Mouse (Mus musculus) large intestine, adult 2 months (tissue): ENCODE results near the gene Unc13c. TPM values are rescaled to one million over a fixed set of nuclear protein-coding genes. Genes with fewer than 3 reads are reported as not detected.

Experiments
- DNase-seq: peaks from one replicate; pipeline ENCODE4 v3.0.0-alpha.2; 2012; ENCODE audit warnings: low read depth, low spot score
- WGBS: fragments of 180-500 bp; shearing (Covaris S2); methylation state at CpG from one replicate; pipeline ENCODE4 v1.1.7; 2018; 5-methylcytosine and 5-hydroxymethylcytosine counted together
- polyA plus RNA-seq: library from polyadenylated mRNA; depleted of rRNA; stranded (reverse); fragments of >200 nt; gene quantifications from 2 replicates; pipeline ENCODE4 v1.2.3, GENCODE M21; 2012; rRNA removed

The Unc13c gene
- polyA plus RNA-seq, 1 experiment, result not detected

DNA sequence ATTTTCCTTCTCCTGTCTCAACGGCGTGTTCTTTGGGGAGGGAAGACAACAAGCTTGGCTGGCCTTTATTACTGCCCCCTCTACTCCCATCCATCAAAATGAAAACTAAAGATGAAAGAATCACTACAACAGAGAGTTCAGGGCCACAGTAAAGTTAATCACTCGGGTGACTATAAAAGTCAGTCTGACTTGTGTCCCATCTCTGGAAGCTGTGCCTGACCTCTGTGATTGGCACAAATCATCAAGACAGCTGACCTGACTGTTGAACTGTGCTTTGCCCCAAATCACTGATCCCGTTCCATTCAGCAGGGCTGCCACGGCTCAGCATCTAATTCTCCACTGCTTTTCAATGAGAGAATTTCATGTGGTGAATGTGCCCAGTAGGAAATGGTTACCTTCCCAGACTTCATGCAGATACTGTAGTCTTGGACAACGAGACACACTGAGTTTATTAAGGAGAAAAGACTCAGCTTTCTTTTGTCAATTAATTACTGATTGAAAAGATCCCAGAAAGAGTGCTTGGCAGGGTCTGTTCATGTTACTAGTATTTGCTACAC is 297.0 kb downstream of the Unc13c start:
- 45% methylated on average over 6 of the region's 6 CpGs for WGBS
- no peak for DNase-seq

DNA sequence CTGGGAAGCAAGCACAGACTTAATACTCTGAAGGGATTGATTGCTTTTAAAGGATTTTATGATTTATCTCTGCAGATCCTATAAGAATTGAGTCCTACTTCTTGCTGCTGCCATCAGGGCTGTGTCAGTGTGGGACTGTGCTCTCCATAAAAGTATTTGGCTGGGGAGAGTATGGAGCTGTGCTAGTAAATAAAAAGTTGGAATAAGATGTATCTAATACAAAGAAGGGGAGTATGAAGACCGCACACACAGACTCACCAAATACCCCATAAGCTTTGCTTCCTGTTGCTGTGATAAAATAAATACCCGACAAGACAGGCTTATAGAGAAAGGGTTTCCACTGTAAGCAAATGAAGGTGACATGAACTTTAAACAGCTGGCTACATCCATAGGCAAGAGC is 298.7 kb downstream of the Unc13c start:
- WGBS, result 59% methylated on average over 2 of the region's 2 CpGs
- DNase-seq, result no peak

- 86% methylated on average over 7 of the region's 7 CpGs for WGBS
- no peak for DNase-seq
Measured at GRCm38 (mm10) chr9:73662839-73663238, 305.9 kb downstream of the Unc13c start.

DNA sequence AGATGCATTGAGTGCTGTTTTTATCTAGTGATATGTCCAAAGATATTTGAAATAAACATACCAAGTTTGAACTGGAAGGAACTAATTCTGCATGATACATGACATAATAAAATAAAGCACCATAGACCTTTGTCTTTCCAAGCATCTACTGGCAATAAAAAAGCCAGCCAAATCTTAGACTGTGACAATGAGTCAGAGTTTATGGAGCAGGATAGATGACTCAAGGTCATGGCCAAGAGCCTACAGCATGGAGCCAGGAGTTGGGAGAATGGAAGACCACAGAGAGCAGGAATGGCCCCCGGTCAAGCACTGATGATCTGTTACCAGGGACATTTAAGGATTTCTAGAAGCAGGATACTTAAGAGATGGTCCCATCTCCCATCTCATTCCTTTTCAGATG is 319.7 kb downstream of the Unc13c start:
- WGBS, result 88% methylated on average over 1 of the region's 1 CpGs
- no peak for DNase-seq

DNA sequence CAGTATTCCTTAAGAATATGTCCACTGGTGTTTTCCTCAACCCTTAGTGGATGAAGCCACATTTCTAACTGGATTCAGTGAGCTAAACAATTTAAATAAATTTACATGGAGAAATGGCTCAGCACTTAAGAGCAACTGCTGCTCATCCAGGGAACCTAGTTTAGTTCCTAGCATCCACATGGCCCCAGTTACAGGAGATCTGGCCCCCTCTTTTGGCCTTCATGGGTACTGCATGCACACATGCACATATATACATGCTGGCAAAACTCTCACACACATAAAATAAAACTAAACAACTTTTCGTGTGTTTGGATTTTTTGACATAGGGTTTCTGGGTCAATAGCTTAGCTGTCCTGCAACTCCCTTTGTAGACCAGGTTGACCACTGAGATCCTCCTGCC is 330.6 kb downstream of the Unc13c start:
- DNase-seq, result no peak
- WGBS, result 64% methylated on average over 1 of the region's 1 CpGs

DNA sequence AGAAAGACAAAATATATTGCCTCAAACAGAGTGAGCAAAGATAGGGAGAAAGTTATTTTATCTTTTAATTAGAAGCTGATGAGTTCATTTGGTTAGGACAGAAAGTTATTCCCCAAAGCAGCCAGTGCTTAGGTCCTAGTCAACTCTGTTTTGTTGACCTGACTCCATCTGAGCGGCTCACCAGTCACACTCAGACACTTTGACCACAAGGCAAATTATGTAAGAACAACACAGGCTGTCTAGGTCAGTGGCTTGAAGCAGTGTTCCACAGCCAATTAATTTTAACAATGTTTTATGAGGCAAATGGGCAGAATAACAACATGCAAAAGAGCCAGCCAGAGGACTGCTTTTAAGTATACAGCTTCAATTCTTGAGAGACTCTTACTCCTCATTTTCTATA is 343.6 kb downstream of the Unc13c start:
- DNase-seq, result no peak
- WGBS, result 75% methylated on average over 1 of the region's 1 CpGs

GRCm38 (mm10) chr9:73612896-73613295 is 355.9 kb downstream of the Unc13c start:
- 59% methylated on average over 4 of the region's 4 CpGs for WGBS
- no peak for DNase-seq

- DNase-seq, result no peak
- WGBS, result 62% methylated on average over 1 of the region's 1 CpGs
Measured at GRCm38 (mm10) chr9:73603921-73604320, 364.8 kb downstream of the Unc13c start.

GRCm38 (mm10) chr9:73565558-73565957 is 403.2 kb downstream of the Unc13c start:
- 65% methylated on average over 4 of the region's 4 CpGs for WGBS
- DNase-seq, result no peak

DNA sequence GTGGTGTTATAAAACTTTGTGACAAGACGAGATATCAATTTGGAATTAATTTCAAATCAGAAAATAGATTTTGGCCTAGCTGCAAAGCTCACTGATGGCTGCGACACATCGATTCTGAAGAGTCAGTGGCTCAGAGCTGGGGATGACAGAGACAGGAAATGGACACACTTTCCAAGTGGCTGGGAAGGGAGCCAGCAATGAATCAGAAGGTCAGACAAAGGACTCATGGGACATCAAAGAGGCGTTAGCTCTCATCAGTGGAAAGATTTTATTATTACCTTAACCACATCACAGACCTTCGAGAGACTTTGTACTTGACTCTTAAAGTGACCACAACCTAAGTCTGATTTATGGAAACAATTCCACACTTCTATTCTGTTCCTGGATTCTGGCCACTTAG is 408.7 kb downstream of the Unc13c start:
- no peak for DNase-seq
- 37% methylated on average over 5 of the region's 5 CpGs for WGBS

DNA sequence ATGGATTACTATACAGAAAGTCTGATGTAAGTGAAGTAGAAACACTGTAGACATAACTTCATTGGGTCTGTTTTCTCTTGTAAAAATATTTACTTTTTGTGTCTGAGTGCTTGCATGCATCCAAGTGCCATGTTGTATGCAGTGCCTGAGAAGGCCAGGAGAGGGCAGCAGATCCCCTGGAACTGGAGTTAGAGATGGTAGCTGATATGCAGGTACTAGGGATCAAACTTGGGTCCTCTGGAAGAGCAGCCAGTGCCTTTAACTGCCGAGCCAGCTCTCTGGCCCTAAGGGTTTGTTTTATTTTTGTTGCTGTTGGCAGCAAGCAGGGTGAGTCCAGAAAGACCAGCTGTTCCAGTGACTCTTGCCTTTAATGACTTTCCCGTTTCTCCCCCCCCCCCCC is 411.0 kb downstream of the Unc13c start:
- 40% methylated on average over 2 of the region's 2 CpGs for WGBS

GRCm38 (mm10) chr9:73555354-73555753 is 413.4 kb downstream of the Unc13c start:
- no peak for DNase-seq
- 64% methylated on average over 6 of the region's 6 CpGs for WGBS

More for the DNA sequence above, 411.0 kb downstream of the Unc13c start:
- no peak for DNase-seq

DNA sequence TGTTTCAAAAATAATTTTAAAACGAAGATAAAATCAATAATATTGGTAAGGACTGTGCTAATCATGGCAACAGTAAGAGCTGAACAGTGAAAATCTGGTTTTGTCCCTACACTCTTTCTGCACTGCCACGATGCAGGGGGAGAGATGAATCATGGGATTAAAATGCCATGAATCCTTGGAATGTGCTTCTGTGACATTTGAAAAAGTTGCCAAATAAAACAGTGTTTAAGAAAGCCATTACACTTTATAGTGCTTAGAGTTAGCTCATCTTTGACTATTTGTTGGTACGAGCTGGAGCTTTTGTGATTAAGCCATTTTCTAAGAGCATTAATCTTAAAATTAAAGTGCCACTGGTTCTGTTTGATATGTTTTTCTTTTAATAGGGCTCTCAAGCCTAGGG is 496.2 kb downstream of the Unc13c start:
- no peak for DNase-seq
- 25% methylated on average over 3 of the region's 3 CpGs for WGBS

- DNase-seq, result no peak
- 93% methylated on average over 2 of the region's 2 CpGs for WGBS
Measured at GRCm38 (mm10) chr9:73462027-73462426, 506.7 kb downstream of the Unc13c start.

DNA sequence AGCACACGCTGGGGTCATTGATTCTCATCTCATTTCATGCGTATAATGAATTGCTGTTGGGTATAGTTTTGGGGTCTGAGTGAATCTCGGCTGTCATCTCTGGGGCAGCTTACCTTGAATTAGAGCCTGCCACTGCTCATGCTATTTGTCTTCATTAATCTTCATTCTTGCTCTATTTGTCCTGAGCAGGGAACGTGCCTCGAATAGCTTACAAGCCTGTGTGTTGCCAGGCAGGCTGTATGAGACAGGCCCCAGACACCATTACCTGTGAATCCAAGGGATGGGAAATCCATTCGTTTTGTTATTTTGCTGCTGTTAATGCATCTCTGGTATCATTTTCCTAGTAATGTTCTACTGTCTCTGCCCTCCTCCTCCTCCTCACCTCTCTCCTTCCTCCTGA is 518.8 kb downstream of the Unc13c start:
- WGBS, result 76% methylated on average over 6 of the region's 6 CpGs
- DNase-seq, result no peak

DNA sequence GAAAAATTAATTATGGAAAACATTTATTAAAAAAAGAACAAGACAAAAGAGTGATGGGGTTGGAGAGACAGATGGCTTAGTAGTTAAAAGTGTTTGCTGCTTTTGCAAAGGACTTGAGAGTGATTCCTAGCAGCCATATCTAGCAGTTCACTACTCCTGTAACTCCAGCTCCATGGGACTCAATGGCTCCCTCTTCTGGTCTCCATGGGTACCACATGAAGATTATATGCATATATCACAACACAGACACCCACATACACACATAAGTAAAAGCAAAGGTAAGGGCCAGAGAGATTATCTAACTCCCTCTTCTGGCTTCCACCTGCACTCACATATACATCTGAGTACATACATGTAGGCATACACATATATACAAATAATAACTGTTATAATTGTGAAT is 519.5 kb downstream of the Unc13c start:
- no peak for DNase-seq

- WGBS, result 70% methylated on average over 2 of the region's 2 CpGs
- DNase-seq, result no peak
Measured at GRCm38 (mm10) chr9:73431925-73432324, 536.8 kb downstream of the Unc13c start.

Other genes starting within 250 kb of the Unc13c start
- gene Wdr72, start 141.4 kb upstream of the Unc13c start, polyA plus RNA-seq, result not detected in 2 replicates